Mouse (Mus musculus): ENCODE data around the gene Cnot10. TPM values are rescaled to one million over a fixed set of nuclear protein-coding genes. Genes with fewer than 3 reads are reported as not detected.

Gene Cnot10
- polyA plus RNA-seq, 1 experiment from 2014 or later, result 71.8 TPM

DNA sequence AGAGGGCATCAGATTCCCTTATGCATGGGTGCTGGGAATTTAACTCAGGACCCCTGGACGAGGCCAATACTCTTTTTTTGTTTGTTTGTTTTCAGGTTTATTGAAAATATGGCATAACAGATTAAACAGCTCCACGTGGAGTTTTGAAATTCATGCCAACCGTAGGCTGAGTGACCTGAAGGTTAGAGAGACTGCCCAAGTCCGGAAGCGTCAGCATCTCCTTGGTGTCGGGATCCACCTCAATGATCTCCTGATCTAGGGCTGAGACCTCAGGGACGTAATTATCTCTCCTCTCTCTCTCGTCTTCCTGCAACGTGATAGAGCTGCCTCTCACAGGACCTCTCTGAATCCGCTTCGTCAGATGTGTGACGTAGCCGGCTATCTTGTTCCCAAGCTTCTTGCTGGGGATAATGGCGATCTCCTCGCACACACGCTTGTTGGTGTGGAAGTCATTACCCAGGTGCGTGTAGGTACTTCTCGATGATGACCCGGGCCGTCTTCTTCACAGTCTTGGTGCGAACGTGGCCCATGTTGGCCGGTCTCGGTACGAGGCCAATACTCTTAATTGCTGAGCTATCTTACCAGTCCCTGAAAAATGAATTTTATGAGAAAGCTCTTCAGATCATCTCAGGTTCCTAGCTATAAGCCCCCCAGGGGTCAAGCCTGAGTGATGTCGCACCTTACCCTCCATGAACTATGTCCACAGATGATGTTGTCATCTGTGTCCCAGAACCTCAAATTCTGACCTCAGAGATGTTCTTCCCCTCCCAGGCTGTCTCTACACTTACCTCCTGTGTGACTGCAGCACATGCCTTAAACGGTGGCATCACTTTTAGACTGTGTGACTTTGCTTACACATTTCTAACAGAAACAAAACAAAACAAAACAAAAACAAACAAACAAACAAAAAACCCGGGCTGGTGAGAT lies 7.8 kb upstream of the Cnot10 start:
- Histone ChIP-seq H3K27me3 (ENCODE audit: control insufficient read depth, insufficient read depth, low read length) (no peaks in the 10 kb centered on the region), H3K36me3 (ENCODE audit: control insufficient read depth, insufficient read depth, low read length) (no peaks in the 10 kb centered on the region), H3K9me3 (ENCODE audit: control insufficient read depth, low read length) (no peaks in the 10 kb centered on the region), H3K4me3 (ENCODE audit: low read depth, low read length) (no peak overlapping the region), H3K9ac (ENCODE audit: low read length) (no peak overlapping the region), H3K27ac (replicated peaks; ENCODE audit: low read depth, low read length) (no peak overlapping the region), H3K4me2 (ENCODE audit: low read depth, severe bottlenecking) (no peak overlapping the region), H3K4me1 (ENCODE audit: control insufficient read depth, insufficient read depth, low read length) (no peaks in the 10 kb centered on the region)
- ATAC-seq (ENCODE audit: insufficient number of reproducible peaks, low FRiP score, low TSS enrichment, low read depth) (no peak), DNase-seq (ENCODE audit: low spot score) (no peak)
- 80% methylated on average over 28 of the region's 28 CpGs for WGBS

DNA sequence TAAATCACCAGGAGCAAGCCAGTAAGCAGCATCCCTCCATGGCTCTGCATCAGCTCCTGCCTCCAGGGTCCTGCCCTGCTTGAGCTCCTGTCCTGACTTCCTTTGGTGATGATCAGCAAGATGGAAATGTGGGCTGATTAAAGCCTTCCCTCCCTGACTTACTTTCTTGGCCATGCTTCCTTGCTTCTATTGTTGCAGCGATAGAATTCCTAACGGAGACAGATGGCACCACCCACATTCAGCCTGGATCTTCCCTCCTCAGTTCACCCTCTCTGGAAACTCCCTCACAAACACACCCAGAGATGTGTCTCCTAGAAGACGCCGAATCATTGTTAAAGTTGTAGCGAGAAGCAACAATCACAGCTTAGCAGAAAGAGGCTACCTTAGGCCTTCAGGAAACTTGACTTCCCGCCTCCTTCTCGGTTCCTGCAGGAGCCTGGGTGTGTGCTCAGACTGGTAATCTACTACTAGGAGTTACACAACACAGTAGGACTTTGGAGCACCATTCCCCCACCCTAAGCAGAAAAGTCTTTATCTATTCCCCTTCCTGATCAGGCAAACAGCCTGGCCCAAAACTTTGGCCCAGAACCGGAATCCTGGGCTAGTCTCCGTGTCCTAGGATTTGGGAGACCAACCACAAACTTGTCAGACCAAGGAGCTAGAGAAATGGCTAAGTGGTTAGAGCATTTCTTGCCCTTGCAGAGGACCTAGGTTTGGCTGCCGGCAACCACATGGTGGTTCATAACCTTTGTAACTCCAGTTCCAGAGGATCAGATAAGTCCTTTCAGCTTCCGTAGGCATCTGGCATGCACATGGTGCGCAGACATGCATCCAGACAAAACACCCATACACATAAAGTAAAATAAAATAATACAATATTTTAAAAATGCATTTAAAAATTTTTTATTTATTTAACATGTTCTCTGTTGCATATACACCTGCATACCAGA lies 6.8 kb upstream of the Cnot10 start:
- H3K4me3 ChIP-seq (ENCODE audit: low read depth, low read length), result no peak overlapping the region
- ATAC-seq (ENCODE audit: insufficient number of reproducible peaks, low FRiP score, low TSS enrichment, low read depth), result no peak
- H3K27ac ChIP-seq (replicated peaks; ENCODE audit: low read depth, low read length), result no peak overlapping the region
- DNase-seq (ENCODE audit: low spot score), result no peak
- H3K36me3 ChIP-seq (ENCODE audit: control insufficient read depth, insufficient read depth, low read length), result no peaks in the 10 kb centered on the region
- H3K4me1 ChIP-seq (ENCODE audit: control insufficient read depth, insufficient read depth, low read length), result no peaks in the 10 kb centered on the region
- no peaks in the 10 kb centered on the region for H3K27me3 ChIP-seq (ENCODE audit: control insufficient read depth, insufficient read depth, low read length)
- H3K9me3 ChIP-seq (ENCODE audit: control insufficient read depth, low read length), result no peaks in the 10 kb centered on the region
- no peak overlapping the region for H3K4me2 ChIP-seq (ENCODE audit: low read depth, severe bottlenecking)
- H3K9ac ChIP-seq (ENCODE audit: low read length), result no peak overlapping the region
- WGBS, result 88% methylated on average over 12 of the region's 12 CpGs

DNA sequence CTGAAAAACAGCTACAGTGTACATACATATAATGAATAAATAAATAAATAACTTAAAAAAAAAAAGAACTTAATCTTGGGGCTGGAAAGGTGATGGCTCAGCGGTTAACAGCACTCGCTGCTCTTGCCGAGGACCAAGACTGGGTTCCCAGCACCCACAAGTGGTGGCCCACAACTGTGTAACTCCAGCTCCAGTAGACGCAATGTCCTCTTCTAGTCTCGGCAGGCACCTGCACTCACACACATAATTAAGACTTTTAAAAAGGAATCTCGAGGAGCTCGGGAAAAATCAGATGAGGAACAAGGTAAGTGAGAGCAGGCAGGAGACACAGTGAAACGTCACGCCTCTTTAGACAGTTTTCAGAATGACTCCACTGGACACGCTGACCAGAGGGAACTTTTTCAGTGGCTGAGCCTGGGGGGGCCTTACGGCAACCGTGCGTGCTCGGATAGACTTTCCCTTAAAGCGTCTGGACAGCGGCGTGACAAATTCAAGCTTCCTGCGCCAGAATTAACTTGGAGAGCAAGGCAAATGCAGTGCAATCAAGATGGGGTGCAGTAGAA lies 717 bp downstream of the Cnot10 start:
- WGBS, result 14% methylated on average over 18 of the region's 18 CpGs
- Histone ChIP-seq H3K9ac (ENCODE audit: low read length) (peak overlapping the region; percentile 67), H3K27me3 (ENCODE audit: control insufficient read depth, insufficient read depth, low read length) (no peaks in the 10 kb centered on the region), H3K36me3 (ENCODE audit: control insufficient read depth, insufficient read depth, low read length) (0 out of 2 replicates have a peak, but pooled peaks cover 2% of the 10 kb centered on the region), H3K4me2 (ENCODE audit: low read depth, severe bottlenecking) (peak overlapping the region; percentile 89), H3K4me3 (ENCODE audit: low read depth, low read length) (peak overlapping the region; percentile 88), H3K27ac (replicated peaks; ENCODE audit: low read depth, low read length) (peak overlapping the region; percentile 71; the same call in 1 of the 2 replicates), H3K9me3 (ENCODE audit: control insufficient read depth, low read length) (no peaks in the 10 kb centered on the region), H3K4me1 (ENCODE audit: control insufficient read depth, insufficient read depth, low read length) (no peaks in the 10 kb centered on the region)
- ATAC-seq (ENCODE audit: insufficient number of reproducible peaks, low FRiP score, low TSS enrichment, low read depth) (no peak), DNase-seq (ENCODE audit: low spot score) (peak; percentile 25)

DNA sequence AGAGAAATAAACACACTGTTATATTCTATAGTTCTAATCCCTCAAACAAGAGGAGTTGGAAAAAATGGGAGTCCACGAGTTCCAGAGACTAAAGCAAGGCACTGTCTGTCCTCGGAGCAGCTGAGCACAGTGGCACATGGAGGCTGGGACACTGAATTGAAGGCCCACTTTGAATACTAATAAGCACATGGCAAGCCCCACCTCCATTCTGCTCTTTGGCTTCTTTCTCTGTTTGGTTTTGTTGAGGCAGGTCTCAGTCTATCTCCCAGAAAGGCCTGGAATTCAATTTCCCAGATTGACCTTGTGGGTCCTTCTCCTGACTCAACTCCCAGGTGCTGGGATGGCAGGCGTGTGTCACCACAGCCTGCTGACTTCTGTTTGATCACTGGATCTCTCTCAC lies 3.2 kb downstream of the Cnot10 start:
- H3K4me1 ChIP-seq (ENCODE audit: control insufficient read depth, insufficient read depth, low read length), result no peaks in the 10 kb centered on the region
- ATAC-seq (ENCODE audit: insufficient number of reproducible peaks, low FRiP score, low TSS enrichment, low read depth) (no peak), DNase-seq (ENCODE audit: low spot score) (no peak)
- no peaks in the 10 kb centered on the region for H3K9me3 ChIP-seq (ENCODE audit: control insufficient read depth, low read length)
- no peak overlapping the region for H3K27ac ChIP-seq (replicated peaks; ENCODE audit: low read depth, low read length)
- 89% methylated on average over 3 of the region's 3 CpGs for WGBS
- no peak overlapping the region for H3K4me2 ChIP-seq (ENCODE audit: low read depth, severe bottlenecking)
- H3K9ac ChIP-seq (ENCODE audit: low read length), result no peak overlapping the region
- H3K4me3 ChIP-seq (ENCODE audit: low read depth, low read length), result no peak overlapping the region
- H3K27me3 ChIP-seq (ENCODE audit: control insufficient read depth, insufficient read depth, low read length), result no peaks in the 10 kb centered on the region
- H3K36me3 ChIP-seq (ENCODE audit: control insufficient read depth, insufficient read depth, low read length), result 0 out of 2 replicates have a peak, but pooled peaks cover 2% of the 10 kb centered on the region

DNA sequence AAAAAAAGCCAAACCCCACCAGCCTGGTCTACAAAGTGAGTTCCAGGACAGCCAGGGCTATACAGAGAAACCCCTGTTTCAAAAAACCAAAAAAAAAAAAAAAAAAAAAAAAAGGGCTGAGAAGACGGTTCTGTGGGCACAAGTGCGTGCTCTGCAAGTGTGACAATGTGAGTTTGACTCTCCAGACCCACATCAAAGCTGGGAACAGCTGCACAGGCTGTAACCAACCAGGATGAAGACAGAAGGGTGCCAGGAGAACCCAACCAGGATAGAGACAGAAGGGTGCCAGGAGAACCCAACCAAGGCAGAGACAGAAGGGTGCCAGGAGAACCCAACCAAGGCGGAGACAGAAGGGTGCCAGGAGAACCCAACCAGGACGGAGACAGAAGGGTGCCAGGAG lies 3.8 kb downstream of the Cnot10 start:
- DNase-seq (ENCODE audit: low spot score) (no peak), ATAC-seq (ENCODE audit: insufficient number of reproducible peaks, low FRiP score, low TSS enrichment, low read depth) (no peak)
- Histone ChIP-seq H3K9ac (ENCODE audit: low read length) (no peak overlapping the region), H3K36me3 (ENCODE audit: control insufficient read depth, insufficient read depth, low read length) (0 out of 2 replicates have a peak, but pooled peaks cover 2% of the 10 kb centered on the region), H3K9me3 (ENCODE audit: control insufficient read depth, low read length) (no peaks in the 10 kb centered on the region), H3K4me2 (ENCODE audit: low read depth, severe bottlenecking) (no peak overlapping the region), H3K27ac (replicated peaks; ENCODE audit: low read depth, low read length) (no peak overlapping the region), H3K4me1 (ENCODE audit: control insufficient read depth, insufficient read depth, low read length) (no peaks in the 10 kb centered on the region), H3K4me3 (ENCODE audit: low read depth, low read length) (no peak overlapping the region), H3K27me3 (ENCODE audit: control insufficient read depth, insufficient read depth, low read length) (no peaks in the 10 kb centered on the region)
- 96% methylated on average over 4 of the region's 4 CpGs for WGBS

DNA sequence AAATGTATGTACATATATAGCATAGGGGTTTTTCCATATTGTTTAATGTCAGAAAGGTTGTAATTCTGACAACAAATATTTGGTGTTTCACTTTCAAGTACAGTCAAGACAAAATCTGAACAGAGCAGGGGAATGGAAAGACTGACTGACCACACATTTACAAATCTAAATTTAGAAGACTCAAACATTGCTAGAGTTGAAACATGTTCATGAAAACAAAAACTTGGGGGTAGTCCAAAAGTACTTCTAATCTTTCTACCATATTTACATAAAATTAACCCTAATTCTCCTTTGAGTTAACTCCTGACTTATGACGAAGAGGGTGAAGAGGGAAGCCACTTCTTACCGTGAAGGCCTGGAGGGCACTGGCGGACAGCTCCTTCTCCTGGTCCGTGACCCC lies 7.7 kb downstream of the Cnot10 start:
- Histone ChIP-seq H3K4me3 (ENCODE audit: low read depth, low read length) (no peak overlapping the region), H3K27me3 (ENCODE audit: control insufficient read depth, insufficient read depth, low read length) (no peaks in the 10 kb centered on the region), H3K27ac (replicated peaks; ENCODE audit: low read depth, low read length) (no peak overlapping the region), H3K36me3 (ENCODE audit: control insufficient read depth, insufficient read depth, low read length) (peaks cover 9% of the 10 kb centered on the region; the same call in 1 of the 2 replicates), H3K9ac (ENCODE audit: low read length) (no peak overlapping the region), H3K4me1 (ENCODE audit: control insufficient read depth, insufficient read depth, low read length) (no peaks in the 10 kb centered on the region), H3K9me3 (ENCODE audit: control insufficient read depth, low read length) (no peaks in the 10 kb centered on the region), H3K4me2 (ENCODE audit: low read depth, severe bottlenecking) (no peak overlapping the region)
- DNase-seq (ENCODE audit: low spot score), result no peak
- WGBS, result 79% methylated on average over 4 of the region's 4 CpGs
- no peak for ATAC-seq (ENCODE audit: insufficient number of reproducible peaks, low FRiP score, low TSS enrichment, low read depth)

DNA sequence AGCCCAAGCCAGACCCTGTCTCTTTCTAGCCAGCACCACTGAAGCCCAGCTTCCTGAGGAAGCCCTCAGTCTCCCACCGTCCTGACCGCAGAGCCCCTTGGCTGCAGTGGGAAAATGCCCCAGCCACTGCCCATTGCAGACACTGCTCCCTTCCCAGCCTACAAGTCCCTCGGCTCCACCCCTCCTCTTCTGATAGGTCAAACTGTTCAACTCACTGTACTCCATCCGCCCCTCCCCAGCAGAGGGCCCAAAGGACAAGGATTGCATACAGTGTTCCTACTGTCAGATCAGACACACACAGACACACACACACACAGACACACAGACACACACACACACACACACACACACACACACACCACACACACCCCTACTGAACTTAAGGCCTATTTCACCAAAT lies 13.3 kb downstream of the Cnot10 start:
- peaks cover 19% of the 10 kb centered on the region; the same call in 1 of the 2 replicates for H3K36me3 ChIP-seq (ENCODE audit: control insufficient read depth, insufficient read depth, low read length)
- WGBS, result 82% methylated on average over 4 of the region's 4 CpGs
- no peak for ATAC-seq (ENCODE audit: insufficient number of reproducible peaks, low FRiP score, low TSS enrichment, low read depth)

DNA sequence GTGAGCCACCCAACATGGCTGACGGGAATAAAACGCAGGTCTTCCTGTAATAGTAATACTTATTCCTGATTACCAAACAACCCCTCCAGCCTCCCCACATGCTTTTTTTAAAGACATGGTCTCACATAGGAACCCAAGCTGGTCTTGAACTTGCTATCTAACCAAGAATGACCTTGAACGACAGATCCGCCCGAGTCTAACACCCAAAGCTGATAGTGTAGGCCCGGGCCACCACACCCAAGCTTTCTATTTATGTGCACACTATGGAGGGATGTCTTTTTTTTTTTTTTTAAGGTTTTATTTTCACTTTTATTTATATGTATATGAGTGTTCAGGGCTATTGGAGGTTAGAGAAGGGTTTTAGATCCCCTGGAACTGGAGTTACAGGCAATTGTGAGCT lies 15.8 kb downstream of the Cnot10 start:
- Histone ChIP-seq H3K27ac (replicated peaks; ENCODE audit: low read depth, low read length) (no peak overlapping the region), H3K9ac (ENCODE audit: low read length) (no peak overlapping the region), H3K4me1 (ENCODE audit: control insufficient read depth, insufficient read depth, low read length) (no peaks in the 10 kb centered on the region), H3K27me3 (ENCODE audit: control insufficient read depth, insufficient read depth, low read length) (no peaks in the 10 kb centered on the region), H3K4me2 (ENCODE audit: low read depth, severe bottlenecking) (no peak overlapping the region), H3K4me3 (ENCODE audit: low read depth, low read length) (no peak overlapping the region), H3K9me3 (ENCODE audit: control insufficient read depth, low read length) (no peaks in the 10 kb centered on the region), H3K36me3 (ENCODE audit: control insufficient read depth, insufficient read depth, low read length) (peaks cover 23% of the 10 kb centered on the region; the same call in 1 of the 2 replicates)
- ATAC-seq (ENCODE audit: insufficient number of reproducible peaks, low FRiP score, low TSS enrichment, low read depth), result no peak
- no peak for DNase-seq (ENCODE audit: low spot score)
- 97% methylated on average over 6 of the region's 6 CpGs for WGBS

More for the DNA sequence above, 13.3 kb downstream of the Cnot10 start:
- Histone ChIP-seq H3K9ac (ENCODE audit: low read length) (no peak overlapping the region), H3K9me3 (ENCODE audit: control insufficient read depth, low read length) (no peaks in the 10 kb centered on the region), H3K27me3 (ENCODE audit: control insufficient read depth, insufficient read depth, low read length) (no peaks in the 10 kb centered on the region), H3K4me3 (ENCODE audit: low read depth, low read length) (no peak overlapping the region), H3K4me1 (ENCODE audit: control insufficient read depth, insufficient read depth, low read length) (no peaks in the 10 kb centered on the region), H3K4me2 (ENCODE audit: low read depth, severe bottlenecking) (no peak overlapping the region), H3K27ac (replicated peaks; ENCODE audit: low read depth, low read length) (no peak overlapping the region)
- DNase-seq (ENCODE audit: low spot score), result no peak
